Mouse (Mus musculus): ENCODE data around the gene Acbd6.

DNA sequence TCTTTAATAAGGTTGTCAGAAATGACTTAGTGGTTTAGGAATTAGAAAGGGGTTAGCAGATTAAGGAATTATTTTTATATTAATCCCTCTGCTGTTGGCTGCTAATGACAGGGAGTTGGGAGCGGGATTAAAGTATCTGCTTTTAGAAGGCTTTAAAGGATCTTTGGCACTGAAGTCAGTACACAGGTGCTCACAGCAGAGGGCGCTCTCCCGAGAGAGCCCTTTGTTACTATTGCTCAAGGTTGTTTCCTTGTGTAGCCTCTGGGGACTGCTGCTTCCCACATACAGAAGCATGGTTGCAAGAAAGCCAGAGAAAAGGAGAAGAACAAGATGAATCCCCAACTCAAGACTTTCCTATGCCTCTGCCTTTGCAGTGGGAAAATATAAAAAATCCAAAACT is 6.8 kb downstream of the Acbd6 start:
- TF ChIP-seq POLR2A (IDR thresholded peaks at IDR 0.05; ENCODE audit: insufficient read depth, low read depth, low read length) (no peak), CTCF (IDR thresholded peaks at IDR 0.05; ENCODE audit: insufficient read depth, low read depth, low read length) (no peak)
